Mouse (Mus musculus): ENCODE data around the gene Ly6g5c.

Ly6g5c gene

DNA sequence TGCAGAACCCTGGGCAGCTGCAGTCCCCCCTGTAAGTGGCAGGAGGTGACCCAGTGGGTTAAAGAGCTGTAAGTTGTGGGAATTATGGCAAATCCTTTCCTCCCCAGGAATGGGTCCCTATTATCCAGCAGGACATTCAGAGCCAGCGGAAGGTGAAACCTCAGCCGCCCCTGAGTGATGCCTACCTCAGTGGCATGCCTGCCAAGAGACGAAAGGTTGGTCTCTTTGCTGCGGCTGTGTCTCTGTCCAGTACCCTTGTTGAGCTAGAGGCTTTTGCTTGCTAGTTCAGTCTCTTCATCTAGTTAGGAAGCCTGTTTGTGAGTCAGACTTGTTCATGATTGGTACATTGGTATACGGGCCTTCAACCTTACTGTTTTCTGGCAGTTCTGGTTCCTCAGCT is 38.1 kb downstream of the Ly6g5c start:
- DNase-seq (ENCODE audit: low read depth) = no peak

DNA sequence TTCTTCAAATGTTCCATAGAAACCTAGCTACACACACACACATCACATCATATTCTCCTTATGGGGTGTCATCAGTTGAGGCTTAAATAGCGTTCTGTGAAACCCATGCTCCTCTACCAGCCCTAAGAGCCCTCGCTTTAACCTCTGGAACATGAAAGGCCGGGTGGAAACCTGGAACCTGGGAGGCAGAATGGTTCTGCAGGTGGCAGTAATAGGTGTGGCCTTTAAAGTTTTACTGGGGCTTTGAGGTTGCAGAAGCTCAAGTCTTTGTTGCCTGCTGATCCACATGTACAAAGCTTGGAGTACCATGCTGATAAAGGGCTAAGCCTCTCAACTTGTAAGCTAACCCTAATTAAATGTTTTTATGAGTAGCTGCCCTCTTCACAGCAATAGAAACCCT is 39.3 kb downstream of the Ly6g5c start:
- DNase-seq (ENCODE audit: low read depth) = no peak

DNA sequence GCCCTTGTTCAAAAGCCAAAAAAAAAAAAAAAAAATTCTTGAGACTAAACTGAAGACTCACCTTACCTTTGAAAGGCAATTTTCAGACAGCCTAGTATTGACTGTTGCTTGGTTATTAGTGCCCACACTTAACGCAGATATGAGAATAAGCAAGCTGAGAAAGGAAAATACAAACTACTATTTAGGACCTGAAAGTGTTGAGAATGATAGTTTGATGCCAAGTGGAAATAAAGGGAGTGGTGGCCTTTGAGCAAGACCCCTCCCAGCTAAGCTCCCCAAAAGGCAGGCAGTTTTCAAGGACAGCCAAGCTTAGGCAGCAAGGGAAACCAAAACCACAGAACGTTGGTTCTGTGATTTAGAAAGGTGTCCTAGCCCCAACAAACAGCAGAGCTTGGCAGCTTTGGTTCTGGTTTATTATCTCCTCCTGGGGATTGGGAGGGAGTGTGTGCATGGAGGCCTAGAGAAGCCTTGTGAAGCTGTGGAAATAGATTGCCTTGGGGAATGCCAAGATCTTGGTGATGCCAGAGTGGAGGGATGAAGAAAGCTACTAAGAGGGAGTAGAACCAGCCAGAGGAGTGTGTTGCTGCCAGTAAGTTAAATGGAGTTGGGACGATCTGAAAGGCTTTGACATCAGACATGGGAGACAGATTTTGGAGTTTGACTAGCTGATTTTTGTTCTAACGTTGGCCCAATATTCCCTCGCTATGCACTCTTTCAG is 40.0 kb downstream of the Ly6g5c start:
- no peak for DNase-seq (ENCODE audit: low read depth)

DNA sequence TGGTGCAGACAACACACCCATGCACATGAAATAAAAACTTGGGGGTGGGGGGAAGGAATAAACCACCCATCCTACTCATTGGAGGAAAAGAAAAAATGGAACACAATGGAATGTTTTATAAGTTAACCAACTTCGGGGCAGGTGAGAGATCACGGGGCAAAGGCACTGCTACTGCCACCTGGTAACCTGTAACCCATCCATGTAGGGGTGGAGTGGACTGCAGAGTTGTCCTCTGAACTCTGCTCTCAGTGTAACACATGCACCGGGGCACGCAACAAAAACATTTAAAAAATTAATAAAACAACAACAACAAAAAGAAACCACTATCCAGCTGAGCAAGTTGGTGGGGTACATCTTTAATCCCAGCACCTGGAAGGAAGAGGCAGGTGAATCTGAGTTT is 44.0 kb downstream of the Ly6g5c start:
- DNase-seq (ENCODE audit: low read depth) = no peak

DNA sequence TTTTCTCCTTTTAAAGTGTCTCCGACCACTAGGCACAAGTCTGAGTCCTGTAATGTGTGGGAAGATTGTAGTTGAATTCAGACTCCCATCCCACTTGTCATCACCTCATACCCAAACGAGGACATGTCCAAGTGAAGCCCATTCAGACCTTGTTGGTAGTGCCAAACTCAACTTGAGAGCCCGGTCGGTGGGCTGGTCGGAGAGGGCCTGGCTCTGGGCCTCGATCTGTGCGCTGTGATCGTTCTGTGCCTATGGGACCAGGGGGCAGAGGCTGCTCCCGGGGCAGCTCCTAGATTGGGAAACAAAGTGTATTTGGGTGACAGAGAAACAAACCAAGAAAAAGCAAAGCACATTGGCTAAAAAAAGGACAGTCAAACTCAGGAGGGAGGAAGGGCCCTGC is 45.0 kb downstream of the Ly6g5c start:
- no peak for DNase-seq (ENCODE audit: low read depth)

DNA sequence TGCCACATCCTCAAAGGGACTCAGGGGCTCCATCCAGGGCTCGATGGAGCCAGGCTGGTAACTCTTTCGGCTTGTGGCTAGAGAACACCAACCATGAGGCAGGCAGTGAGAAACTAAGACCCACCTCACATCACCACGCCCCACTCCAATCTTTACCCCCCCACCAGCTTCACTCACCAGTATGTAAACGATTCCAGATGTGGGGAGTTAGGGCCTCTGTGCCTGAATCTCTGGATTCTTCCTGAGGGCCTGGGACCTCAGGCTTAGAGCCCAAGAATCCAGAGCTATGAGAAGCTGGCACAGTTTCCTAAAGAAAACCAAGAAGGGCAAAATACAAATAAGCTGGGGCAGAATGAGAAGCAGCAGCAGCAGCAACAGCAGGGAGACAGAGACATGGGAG is 45.9 kb downstream of the Ly6g5c start:
- DNase-seq (ENCODE audit: low read depth) = no peak

DNA sequence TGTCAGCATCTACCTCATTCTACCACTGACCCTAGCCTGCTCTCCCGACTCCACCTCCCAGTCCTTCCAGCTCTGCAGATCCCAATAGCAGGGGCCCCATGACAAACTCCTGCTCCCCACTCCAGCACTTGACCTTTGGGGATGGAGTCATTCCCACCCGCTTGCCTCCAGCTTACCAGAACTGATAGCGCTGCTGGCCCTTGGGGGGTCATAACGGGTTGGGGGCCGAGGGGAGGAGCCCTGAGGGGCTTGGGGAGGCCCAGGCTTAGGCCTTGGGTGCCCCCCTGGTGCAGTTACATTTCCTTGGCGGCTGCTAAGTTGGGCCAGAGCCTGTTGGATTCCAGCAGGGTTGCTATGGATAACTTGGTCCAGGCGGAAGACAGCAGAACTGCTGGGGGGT is 46.5 kb downstream of the Ly6g5c start:
- no peak for DNase-seq (ENCODE audit: low read depth)

DNA sequence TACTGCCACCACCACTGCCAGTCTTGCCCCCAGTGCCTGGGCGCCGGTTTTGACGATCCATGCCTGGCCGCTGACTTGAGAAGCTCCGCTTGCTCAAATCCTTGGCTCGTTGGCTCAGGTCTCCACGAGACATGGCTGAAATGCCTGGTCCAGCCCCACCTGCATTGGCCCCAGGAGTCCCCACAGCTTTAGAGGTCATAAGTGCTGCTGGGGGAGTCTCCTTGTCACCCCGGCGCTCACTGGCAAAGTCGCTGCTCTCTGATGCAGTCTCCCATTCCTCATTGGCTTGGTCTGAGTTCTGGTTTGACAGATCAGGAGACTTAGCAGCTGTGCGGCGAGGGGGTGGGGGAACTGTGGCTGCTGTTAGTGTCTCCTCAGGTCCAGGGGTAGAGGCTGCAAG is 47.4 kb downstream of the Ly6g5c start:
- no peak for DNase-seq (ENCODE audit: low read depth)

DNA sequence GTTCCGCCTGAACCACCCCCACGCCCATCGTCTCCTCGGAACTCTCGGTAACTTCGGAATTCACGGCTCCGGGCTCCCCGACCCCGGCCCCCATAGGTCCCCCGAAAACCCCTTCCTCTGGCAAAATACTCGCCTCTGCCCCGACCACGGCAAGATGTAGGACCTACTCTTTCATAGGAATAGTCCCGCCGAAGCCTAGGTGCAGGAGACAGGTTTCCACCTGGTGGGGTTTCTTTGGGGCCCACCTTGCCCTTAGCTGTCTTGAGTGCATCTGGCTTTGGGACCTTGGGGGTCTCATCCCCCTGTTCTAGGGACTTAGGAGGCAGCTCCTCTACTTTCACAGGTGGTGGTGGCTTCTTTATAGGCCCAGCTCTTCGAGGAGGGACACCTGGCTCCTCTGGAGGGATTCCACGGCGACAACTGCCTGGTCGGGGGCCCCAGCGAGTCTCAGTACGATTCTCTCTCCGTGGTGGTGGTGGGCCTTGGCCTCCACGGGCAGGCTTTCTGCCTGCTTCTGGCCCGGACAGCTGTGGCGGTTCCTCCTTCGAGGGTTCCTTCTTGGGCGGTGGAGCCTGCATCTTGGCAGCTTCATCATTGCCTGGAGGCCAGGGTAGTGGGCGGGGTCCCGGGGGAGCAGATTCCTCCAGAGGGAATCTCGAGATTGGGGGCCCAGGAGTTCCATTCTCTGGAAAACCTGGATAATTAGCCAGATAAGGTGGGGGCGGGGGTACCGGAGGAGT is 48.6 kb downstream of the Ly6g5c start:
- DNase-seq (ENCODE audit: low read depth) = no peak

DNA sequence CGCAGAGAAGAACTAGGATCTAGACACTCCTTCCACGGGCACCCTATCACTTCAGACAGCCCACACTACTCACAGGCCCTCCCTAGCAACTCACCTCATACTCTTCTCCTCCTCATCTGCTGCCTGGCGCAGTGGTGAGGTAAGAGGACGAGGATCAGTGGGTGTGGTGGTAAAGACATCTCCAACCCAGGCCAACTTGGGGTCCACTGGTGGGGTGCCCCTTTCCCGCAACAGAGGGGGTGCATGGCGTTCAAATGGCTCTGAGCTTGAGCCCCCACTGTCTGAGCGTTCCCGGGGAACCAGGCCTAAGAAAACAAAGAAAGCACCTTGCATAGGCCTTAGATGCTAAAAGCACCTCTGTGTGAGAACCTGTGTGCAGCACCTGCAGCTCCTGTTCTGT is 49.2 kb downstream of the Ly6g5c start:
- DNase-seq (ENCODE audit: low read depth) = no peak

DNA sequence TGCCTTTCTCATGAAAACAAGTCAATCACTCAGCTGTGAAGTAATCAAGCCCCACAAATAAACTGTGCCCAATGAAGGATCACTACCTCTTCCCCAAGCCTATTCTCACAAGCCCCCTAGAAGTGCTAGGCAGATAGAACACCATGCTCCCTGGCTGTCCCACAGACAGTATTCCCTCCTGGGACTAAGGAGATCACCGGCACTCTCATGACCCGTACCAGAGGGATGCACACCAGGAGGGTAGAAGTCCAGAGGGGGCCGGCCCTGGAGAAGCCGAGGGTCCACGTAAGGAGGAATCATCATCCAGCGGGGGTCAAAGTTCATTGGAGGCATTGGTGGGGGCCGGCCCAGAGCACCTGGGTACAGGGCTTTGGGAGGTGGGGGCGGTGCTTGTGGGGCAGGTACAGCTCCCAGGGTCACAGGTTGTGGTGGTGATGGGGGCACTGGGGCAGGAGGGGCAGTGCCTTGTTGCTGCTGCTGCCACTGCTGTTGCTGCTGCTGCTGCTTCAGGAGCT is 49.6 kb downstream of the Ly6g5c start:
- DNase-seq (ENCODE audit: low read depth) = no peak

DNA sequence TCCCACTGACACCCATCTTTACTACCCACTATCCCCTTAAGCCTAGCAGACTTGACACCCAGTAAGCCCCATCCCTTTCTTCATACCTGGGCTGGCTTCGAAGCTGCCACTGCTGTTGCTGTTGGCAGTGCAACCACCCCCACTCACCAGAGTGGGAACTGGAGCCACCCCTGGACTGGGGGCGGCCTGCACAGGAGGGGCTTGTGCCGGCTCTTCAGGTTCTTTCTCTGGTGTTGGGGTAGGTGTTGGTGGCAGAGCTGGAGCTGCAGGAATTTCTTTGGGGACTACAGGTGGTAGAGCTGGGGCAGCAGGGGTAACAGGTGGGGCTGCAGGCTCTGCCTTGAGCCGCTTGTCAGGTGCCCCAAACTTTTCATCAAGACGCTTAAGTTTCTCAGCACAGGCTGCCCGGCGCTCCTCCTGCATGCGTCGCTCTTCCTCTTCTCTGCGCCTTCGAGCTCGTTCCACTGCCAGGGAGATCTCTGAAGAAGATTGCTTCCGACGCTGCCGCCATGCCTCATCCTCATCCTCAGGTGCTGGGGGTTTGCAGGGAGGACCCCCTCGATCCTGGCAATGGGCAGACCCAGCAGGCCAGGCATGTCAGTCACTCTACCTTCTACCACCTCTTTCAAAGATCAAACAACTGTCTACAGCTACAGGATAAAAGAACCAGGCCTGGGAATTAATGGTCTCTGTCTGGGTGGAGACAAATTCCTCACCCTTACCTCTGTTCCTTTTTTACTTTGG is 50.9 kb downstream of the Ly6g5c start:
- DNase-seq (ENCODE audit: low read depth) = no peak

DNA sequence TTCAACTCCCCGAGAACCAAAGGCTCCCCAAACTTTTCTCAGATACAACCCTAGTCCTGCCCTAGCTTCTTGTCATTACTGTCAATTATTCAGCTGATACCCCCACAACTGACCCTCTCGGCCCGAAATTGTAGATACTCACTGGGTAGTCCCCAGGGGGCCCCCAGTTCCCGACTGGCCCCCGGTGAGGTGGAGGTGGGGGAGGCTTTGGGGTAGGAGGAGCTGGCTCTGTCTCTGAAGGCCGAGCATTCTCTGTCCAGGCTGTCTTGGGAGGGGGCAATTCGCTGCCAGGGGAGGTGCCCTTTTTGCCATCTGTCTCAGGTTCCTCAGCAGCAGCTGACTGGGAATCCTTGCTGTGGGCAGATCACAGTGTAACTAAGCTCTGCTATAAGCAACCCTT is 51.6 kb downstream of the Ly6g5c start:
- DNase-seq (ENCODE audit: low read depth) = no peak

DNA sequence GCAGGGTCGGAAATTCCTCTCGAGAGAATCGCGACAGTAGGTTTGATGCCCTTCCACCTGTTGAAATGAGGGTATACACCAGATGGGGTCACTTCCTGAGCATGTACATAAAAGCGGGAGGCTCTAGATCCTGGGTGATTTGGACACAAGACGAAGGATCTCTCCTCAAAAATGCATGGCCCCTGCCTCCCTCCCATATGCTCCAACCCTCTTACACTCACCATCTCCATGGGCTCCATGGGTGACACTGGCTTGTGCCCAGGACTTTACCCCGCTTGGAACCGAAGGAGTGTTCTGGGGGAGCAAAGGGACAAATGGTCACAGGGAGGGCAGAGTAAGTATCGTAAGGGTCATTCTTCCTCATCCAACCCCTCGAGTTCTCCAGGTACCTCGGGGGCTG is 53.3 kb downstream of the Ly6g5c start:
- no peak for DNase-seq (ENCODE audit: low read depth)
